Mouse (Mus musculus) liver, embryonic 15.5 days (tissue): ENCODE data around the gene F2r. TPM values are rescaled to one million over a fixed set of nuclear protein-coding genes. Genes with fewer than 3 reads are reported as not detected.

Experiments used
- ATAC-seq: fragments of 200-750 bp; cut with Nextera tagmentation; 2 replicates; pipeline ENCODE4 v1.8.0; 2017; ENCODE audit warnings: moderate number of reproducible peaks, mild to moderate bottlenecking, moderate library complexity; ENCODE audit not compliant: insufficient read depth
- H3K27ac ChIP-seq: fragments of 300-500 bp; sonication (generic); replicated peaks from 2 replicates; pipeline ENCODE4 v1.5.1; 2015; ENCODE audit warnings: mild to moderate bottlenecking, inconsistent platforms
- H3K27me3 ChIP-seq: fragments of 300-500 bp; sonication (generic); 2 replicates; pipeline ENCODE4 v1.6.1; 2015; ENCODE audit warnings: mild to moderate bottlenecking, inconsistent platforms
- H3K36me3 ChIP-seq: fragments of 300-500 bp; sonication (generic); replicated peaks from 2 replicates; pipeline ENCODE4 v1.6.1; 2015; ENCODE audit warnings: moderate library complexity, mild to moderate bottlenecking, inconsistent platforms
- H3K4me1 ChIP-seq: fragments of 300-500 bp; sonication (generic); replicated peaks from 2 replicates; pipeline ENCODE4 v1.6.1; 2015; ENCODE audit warnings: inconsistent platforms
- H3K4me2 ChIP-seq: fragments of 300-500 bp; sonication (generic); 2 replicates; pipeline ENCODE4 v1.6.1; 2015; ENCODE audit warnings: moderate library complexity, mild to moderate bottlenecking, inconsistent platforms
- H3K4me3 ChIP-seq: fragments of 300-500 bp; sonication (generic); replicated peaks from 2 replicates; pipeline ENCODE4 v1.5.1; 2015; ENCODE audit warnings: mild to moderate bottlenecking, inconsistent platforms
- H3K9ac ChIP-seq: fragments of 300-500 bp; sonication (generic); 2 replicates; pipeline ENCODE4 v1.6.1; 2015; ENCODE audit warnings: moderate library complexity, mild to moderate bottlenecking, inconsistent platforms
- H3K9me3 ChIP-seq: fragments of 300-500 bp; sonication (generic); replicated peaks from 2 replicates; pipeline ENCODE4 v1.6.1; 2016; ENCODE audit warnings: inconsistent platforms
- WGBS: fragments of 180-500 bp; shearing (Covaris S2); methylation state at CpG from one replicate; pipeline ENCODE4 v1.1.7; 2015; ENCODE audit warnings: mixed read lengths; ENCODE audit not compliant: insufficient replicate concordance; 5-methylcytosine and 5-hydroxymethylcytosine counted together
- polyA plus RNA-seq: library from polyadenylated mRNA; unstranded; fragments of >200 nt; fragmentation: Nextera tagmentation; extraction: Ambion mirVana; gene quantifications from 2 replicates; pipeline ENCODE4 v1.2.1, GENCODE M21; 2015

F2r gene
- polyA plus RNA-seq, 1 experiment from 2014 or later = 32.3 TPM

- 76% methylated on average over 4 of the region's 4 CpGs for WGBS
- no peak for ATAC-seq
- no peak overlapping the region for H3K4me3 ChIP-seq
- H3K9me3 ChIP-seq = no peaks in the 10 kb centered on the region
- H3K4me2 ChIP-seq = no peak overlapping the region
- no peak overlapping the region for H3K9ac ChIP-seq
- peaks cover 54% of the 10 kb centered on the region for H3K36me3 ChIP-seq
- no peaks in the 10 kb centered on the region for H3K27me3 ChIP-seq
- H3K4me1 ChIP-seq = peaks cover 79% of the 10 kb centered on the region
- peak overlapping the region; percentile 48; the same call in 1 of the 2 replicates for H3K27ac ChIP-seq
These were observed 6.5 kb downstream of the F2r start for GRCm38 (mm10) chr13:95611752-95612151.

- 63% methylated on average over 16 of the region's 16 CpGs for whole genome bisulfite sequencing
These were observed 7.3 kb downstream of the F2r start for GRCm38 (mm10) chr13:95610786-95611562.

GRCm38 (mm10) chr13:95609088-95609420 is 9.2 kb downstream of the F2r start:
- Histone ChIP-seq H3K4me3 (no peak overlapping the region), H3K27ac (no peak overlapping the region), H3K4me2 (no peak overlapping the region), H3K4me1 (peaks cover 52% of the 10 kb centered on the region), H3K9me3 (no peaks in the 10 kb centered on the region), H3K27me3 (no peaks in the 10 kb centered on the region), H3K9ac (no peak overlapping the region), H3K36me3 (peaks cover 60% of the 10 kb centered on the region)
- WGBS = 70% methylated on average over 2 of the region's 2 CpGs
- ATAC-seq = no peak

More at GRCm38 (mm10) chr13:95610786-95611562, 7.3 kb downstream of the F2r start:
- Histone ChIP-seq H3K4me3 (no peak overlapping the region), H3K4me1 (peaks cover 71% of the 10 kb centered on the region), H3K9ac (no peak overlapping the region), H3K27me3 (no peaks in the 10 kb centered on the region), H3K27ac (peak overlapping the region; percentile 42), H3K36me3 (peaks cover 62% of the 10 kb centered on the region), H3K4me2 (peak overlapping the region; percentile 27; the same call in 1 of the 2 replicates), H3K9me3 (no peaks in the 10 kb centered on the region)
- ATAC-seq = peak; percentile 81

GRCm38 (mm10) chr13:95608416-95609087 is 9.7 kb downstream of the F2r start:
- no peaks in the 10 kb centered on the region for H3K27me3 ChIP-seq
- H3K4me1 ChIP-seq = peaks cover 51% of the 10 kb centered on the region
- no peak overlapping the region for H3K4me3 ChIP-seq
- no peak overlapping the region for H3K9ac ChIP-seq
- 66% methylated on average over 6 of the region's 6 CpGs for WGBS
- no peak overlapping the region for H3K4me2 ChIP-seq
- H3K9me3 ChIP-seq = no peaks in the 10 kb centered on the region
- peaks cover 64% of the 10 kb centered on the region for H3K36me3 ChIP-seq
- ATAC-seq = no peak
- H3K27ac ChIP-seq = no peak overlapping the region

- Histone ChIP-seq H3K9me3 (no peaks in the 10 kb centered on the region), H3K9ac (no peak overlapping the region), H3K27me3 (no peaks in the 10 kb centered on the region), H3K4me2 (no peak overlapping the region), H3K36me3 (peaks cover 69% of the 10 kb centered on the region), H3K4me1 (peaks cover 46% of the 10 kb centered on the region), H3K4me3 (no peak overlapping the region), H3K27ac (no peak overlapping the region)
- WGBS = 87% methylated on average over 8 of the region's 8 CpGs
- no peak for ATAC-seq
These were observed 11.3 kb downstream of the F2r start for GRCm38 (mm10) chr13:95607019-95607418.

GRCm38 (mm10) chr13:95604288-95604687 is 14.0 kb downstream of the F2r start:
- Histone ChIP-seq H3K4me1 (peaks cover 22% of the 10 kb centered on the region), H3K36me3 (peaks cover 66% of the 10 kb centered on the region), H3K4me3 (no peak overlapping the region), H3K4me2 (no peak overlapping the region), H3K9ac (no peak overlapping the region), H3K27ac (no peak overlapping the region), H3K27me3 (no peaks in the 10 kb centered on the region), H3K9me3 (no peaks in the 10 kb centered on the region)
- 91% methylated on average over 25 of the region's 25 CpGs for WGBS
- no peak for ATAC-seq

GRCm38 (mm10) chr13:95599833-95600359 is 18.4 kb downstream of the F2r start:
- peaks cover 37% of the 10 kb centered on the region for H3K36me3 ChIP-seq
- no peak overlapping the region for H3K27ac ChIP-seq
- no peak for ATAC-seq
- H3K27me3 ChIP-seq = no peaks in the 10 kb centered on the region
- no peak overlapping the region for H3K4me2 ChIP-seq
- WGBS = 38% methylated on average over 3 of the region's 3 CpGs
- no peak overlapping the region for H3K4me3 ChIP-seq
- H3K9me3 ChIP-seq = no peaks in the 10 kb centered on the region
- peaks cover 9% of the 10 kb centered on the region for H3K4me1 ChIP-seq
- H3K9ac ChIP-seq = no peak overlapping the region

- WGBS = 78% methylated on average over 18 of the region's 18 CpGs
- no peak for ATAC-seq
- H3K27me3 ChIP-seq = 0 out of 2 replicates have a peak, but pooled peaks cover under 1% of the 10 kb centered on the region
- H3K4me3 ChIP-seq = no peak overlapping the region
- H3K27ac ChIP-seq = no peak overlapping the region
- H3K4me1 ChIP-seq = peaks cover 9% of the 10 kb centered on the region
- H3K9ac ChIP-seq = no peak overlapping the region
- H3K4me2 ChIP-seq = no peak overlapping the region
- peaks cover 22% of the 10 kb centered on the region for H3K36me3 ChIP-seq
- H3K9me3 ChIP-seq = no peaks in the 10 kb centered on the region
These were observed 19.9 kb downstream of the F2r start for GRCm38 (mm10) chr13:95598232-95598920.

- Histone ChIP-seq H3K4me1 (peaks cover 6% of the 10 kb centered on the region; the same call in 1 of the 2 replicates), H3K4me2 (no peak overlapping the region), H3K4me3 (no peak overlapping the region), H3K27ac (no peak overlapping the region), H3K27me3 (0 out of 2 replicates have a peak, but pooled peaks cover 8% of the 10 kb centered on the region), H3K36me3 (peaks cover 14% of the 10 kb centered on the region), H3K9me3 (no peaks in the 10 kb centered on the region), H3K9ac (no peak overlapping the region)
- no peak for ATAC-seq
- WGBS = 77% methylated on average over 10 of the region's 10 CpGs
These were observed 20.7 kb downstream of the F2r start for GRCm38 (mm10) chr13:95597578-95597977.

GRCm38 (mm10) chr13:95596689-95597088 is 21.6 kb downstream of the F2r start:
- 82% methylated on average over 7 of the region's 7 CpGs for WGBS
- Histone ChIP-seq H3K4me2 (no peak overlapping the region), H3K4me1 (peaks cover 3% of the 10 kb centered on the region; the same call in 1 of the 2 replicates), H3K9ac (no peak overlapping the region), H3K27ac (no peak overlapping the region), H3K9me3 (no peaks in the 10 kb centered on the region), H3K4me3 (no peak overlapping the region), H3K27me3 (peaks cover 17% of the 10 kb centered on the region), H3K36me3 (peaks cover 9% of the 10 kb centered on the region)
- no peak for ATAC-seq

GRCm38 (mm10) chr13:95595921-95596320 is 22.4 kb downstream of the F2r start:
- peaks cover 2% of the 10 kb centered on the region; the same call in 1 of the 2 replicates for H3K36me3 ChIP-seq
- no peak overlapping the region for H3K9ac ChIP-seq
- no peak overlapping the region for H3K4me3 ChIP-seq
- 39% methylated on average over 5 of the region's 5 CpGs for WGBS
- no peak for ATAC-seq
- H3K27me3 ChIP-seq = peaks cover 24% of the 10 kb centered on the region
- no peaks in the 10 kb centered on the region; the same call in 1 of the 2 replicates for H3K4me1 ChIP-seq
- H3K4me2 ChIP-seq = no peak overlapping the region
- H3K27ac ChIP-seq = no peak overlapping the region
- no peaks in the 10 kb centered on the region for H3K9me3 ChIP-seq
